Mouse (Mus musculus) CH12.LX (cell line): ENCODE measurements around the gene Grin1. TPM values are rescaled to one million over a fixed set of nuclear protein-coding genes. Genes with fewer than 3 reads are reported as not detected.
A peak's percentile ranks its signal among the peaks of the same experiment; 100 is the strongest.

Source experiments
- DNase-seq: peaks from one replicate; pipeline ENCODE4 v3.0.0-alpha.2; 2013; ENCODE audit errors: extremely low read depth
- H3K27ac ChIP-seq: 2 replicates; pipeline ENCODE4 v1.5.1; 2012; ENCODE audit warnings: low read depth, mild to moderate bottlenecking, control low read depth, moderate library complexity; ENCODE audit not compliant: insufficient read depth
- H3K27me3 ChIP-seq: replicated peaks from 2 replicates; pipeline ENCODE3; 2012; ENCODE audit warnings: inconsistent platforms
- H3K36me3 ChIP-seq, 2 experiments: replicated peaks in 1 of 2; 2 replicates each; pipeline versions ENCODE3 to v1.6.1; 2012; ENCODE audit warnings: inconsistent platforms in 1 of 2, low read length in 1 of 2, mild to moderate bottlenecking in 1 of 2, mixed read lengths in 1 of 2, moderate library complexity in 1 of 2; ENCODE audit not compliant: control insufficient read depth in 1 of 2, insufficient read depth in 1 of 2
- H3K4me1 ChIP-seq, 2 experiments: 2 replicates each; pipeline ENCODE4 v1.6.1; 2012; ENCODE audit warnings: inconsistent platforms in 1 of 2, moderate library complexity in 1 of 2; ENCODE audit not compliant: insufficient read depth in 2 of 2, control insufficient read depth in 1 of 2
- H3K4me2 ChIP-seq: 2 replicates; pipeline ENCODE4 v1.6.1; 2012; ENCODE audit warnings: low read depth, mild to moderate bottlenecking, control low read depth; ENCODE audit not compliant: poor library complexity, insufficient read depth, severe bottlenecking
- H3K4me3 ChIP-seq, 3 experiments: fragments of 150-350 bp in 1 of 3; sonication (generic) in 1 of 3; replicated peaks in 1 of 3; 2 replicates each; pipeline versions ENCODE3 to v1.5.1; 2011 to 2012; ENCODE audit warnings: low read depth in 2 of 3, low read length in 2 of 3, mild to moderate bottlenecking in 2 of 3, moderate library complexity in 2 of 3, control low read depth in 1 of 3, improper control_type of control experiment in 1 of 3, inconsistent platforms in 1 of 3, mixed read lengths in 1 of 3; ENCODE audit not compliant: poor library complexity in 1 of 3
- H3K79me2 ChIP-seq: replicated peaks from 2 replicates; pipeline ENCODE4 v1.6.1; 2012; ENCODE audit warnings: mild to moderate bottlenecking, moderate library complexity; ENCODE audit not compliant: control insufficient read depth, poor library complexity, insufficient read depth, severe bottlenecking; ENCODE audit errors: extremely low read depth
- H3K9ac ChIP-seq: 2 replicates; pipeline ENCODE4 v1.6.1; 2012; ENCODE audit warnings: low read depth, mild to moderate bottlenecking, control low read depth, moderate library complexity; ENCODE audit not compliant: insufficient read depth
- H3K9me3 ChIP-seq: replicated peaks from 2 replicates; pipeline ENCODE3; 2012; ENCODE audit warnings: low read length, inconsistent platforms, mixed read lengths
- BHLHE40 ChIP-seq: IDR thresholded peaks from 2 replicates; pipeline ENCODE4 v1.6.1; 2011; ENCODE audit warnings: mild to moderate bottlenecking, low read depth, low read length, improper control_type of control experiment
- CHD1 ChIP-seq: IDR thresholded peaks from 2 replicates; pipeline ENCODE4 v1.6.1; 2012; ENCODE audit warnings: low read depth, low read length, improper control_type of control experiment, inconsistent platforms
- CTCF ChIP-seq, 2 experiments: IDR thresholded peaks in 1 of 2; conservative IDR thresholded peaks in 1 of 2; 2 replicates each; pipeline ENCODE4 v1.5.1; 2011 to 2012; ENCODE audit warnings: low read depth in 2 of 2, low read length in 2 of 2, improper control_type of control experiment in 1 of 2, inconsistent platforms in 1 of 2, mild to moderate bottlenecking in 1 of 2, moderate library complexity in 1 of 2
- E2F4 ChIP-seq: IDR thresholded peaks from 2 replicates; pipeline ENCODE4 v1.6.1; 2011; ENCODE audit warnings: low read depth, low read length, improper control_type of control experiment; ENCODE audit not compliant: insufficient replicate concordance
- ELF1 ChIP-seq: IDR thresholded peaks from 2 replicates; pipeline ENCODE4 v1.6.1; 2014; ENCODE audit warnings: low read depth, mild to moderate bottlenecking, inconsistent platforms, low read length, improper control_type of control experiment
- GABPA ChIP-seq: IDR thresholded peaks from 2 replicates; pipeline ENCODE4 v1.6.1; 2012; ENCODE audit warnings: low read depth, low read length, improper control_type of control experiment, inconsistent platforms; ENCODE audit not compliant: insufficient replicate concordance
- HCFC1 ChIP-seq: IDR thresholded peaks from 2 replicates; pipeline ENCODE4 v1.6.1; 2012; ENCODE audit warnings: low read depth, mild to moderate bottlenecking, inconsistent platforms, low read length, improper control_type of control experiment
- JUN ChIP-seq: IDR thresholded peaks from 2 replicates; pipeline ENCODE4 v1.6.1; 2011; ENCODE audit warnings: low read depth, mild to moderate bottlenecking, low read length, improper control_type of control experiment, moderate library complexity; ENCODE audit not compliant: insufficient read depth
- MAFK ChIP-seq: IDR thresholded peaks from 2 replicates; pipeline ENCODE4 v1.6.1; 2011; ENCODE audit warnings: low read length, improper control_type of control experiment; ENCODE audit not compliant: insufficient replicate concordance
- MAX ChIP-seq: IDR thresholded peaks from 2 replicates; pipeline ENCODE4 v1.6.1; 2011; ENCODE audit warnings: low read length, improper control_type of control experiment
- MAZ ChIP-seq: IDR thresholded peaks from 2 replicates; pipeline ENCODE4 v1.6.1; 2012; ENCODE audit warnings: low read depth, mild to moderate bottlenecking, inconsistent platforms, low read length, improper control_type of control experiment, moderate library complexity
- MEF2A ChIP-seq: IDR thresholded peaks from 2 replicates; pipeline ENCODE4 v1.6.1; 2014; ENCODE audit warnings: low read depth, mild to moderate bottlenecking, inconsistent platforms, low read length, improper control_type of control experiment, borderline replicate concordance
- MYC ChIP-seq: IDR thresholded peaks from 2 replicates; pipeline ENCODE4 v1.6.1; 2011; ENCODE audit warnings: low read depth, mild to moderate bottlenecking, improper control_type of control experiment, low read length
- NELFE ChIP-seq: IDR thresholded peaks from 2 replicates; pipeline ENCODE4 v1.6.1; 2011; ENCODE audit warnings: low read depth, low read length, improper control_type of control experiment
- POLR2A ChIP-seq: IDR thresholded peaks from 2 replicates; pipeline ENCODE4 v1.6.1; 2011; ENCODE audit warnings: low read depth, mild to moderate bottlenecking, improper control_type of control experiment, low read length
- POLR2AphosphoS2 ChIP-seq: IDR thresholded peaks from 2 replicates; pipeline ENCODE4 v1.6.1; 2011; ENCODE audit warnings: low read depth, low read length, improper control_type of control experiment
- RAD21 ChIP-seq: IDR thresholded peaks from 2 replicates; pipeline ENCODE4 v1.6.1; 2011; ENCODE audit warnings: low read depth, mild to moderate bottlenecking, low read length, improper control_type of control experiment, moderate library complexity
- RCOR1 ChIP-seq: conservative IDR thresholded peaks from 2 replicates; pipeline ENCODE4 v1.6.1; 2012; ENCODE audit warnings: low read depth, mild to moderate bottlenecking, inconsistent platforms, low read length, improper control_type of control experiment
- SMC3 ChIP-seq: IDR thresholded peaks from 2 replicates; pipeline ENCODE4 v1.6.1; 2011; ENCODE audit warnings: low read depth, low read length, improper control_type of control experiment
- UBTF ChIP-seq: IDR thresholded peaks from 2 replicates; pipeline ENCODE4 v1.6.1; 2012; ENCODE audit warnings: low read depth, mild to moderate bottlenecking, inconsistent platforms, low read length, improper control_type of control experiment, moderate library complexity
- USF1 ChIP-seq: IDR thresholded peaks from 2 replicates; pipeline ENCODE4 v1.6.1; 2014; ENCODE audit warnings: low read depth, mild to moderate bottlenecking, inconsistent platforms, low read length, improper control_type of control experiment
- USF2 ChIP-seq: conservative IDR thresholded peaks from 2 replicates; pipeline ENCODE4 v1.6.1; 2011; ENCODE audit warnings: low read depth, low read length, improper control_type of control experiment
- ZC3H11A ChIP-seq: IDR thresholded peaks from 2 replicates; pipeline ENCODE4 v1.6.1; 2012; ENCODE audit warnings: low read depth, mild to moderate bottlenecking, inconsistent platforms, low read length, improper control_type of control experiment
- dilution Hi-C: fragments of 300-500 bp; cut with MboI; formaldehyde crosslinking; loops from 2 replicates; pipeline ENCODE4 v1.14.3; 2020; ENCODE audit warnings: low sequenced_read_pairs; ENCODE audit not compliant: extremely low pct_unique_long_range_greater_than_20kb, extremely low pct_ligation_motif_present
- in situ Hi-C: fragments of 300-500 bp; cut with MboI; formaldehyde crosslinking; loops from 3 replicates; pipeline ENCODE4 v1.14.3; 2019; ENCODE audit warnings: low sequenced_read_pairs, low pct_ligation_motif_present, low pct_unique_long_range_greater_than_20kb, mixed read lengths
- polyA plus RNA-seq: library from polyadenylated mRNA; unstranded; fragments of >175 nt; gene quantifications from 2 replicates; pipeline ENCODE4 v1.2.1, GENCODE M21; 2012; ENCODE audit warnings: low read depth; ENCODE audit not compliant: insufficient read length
- total RNA-seq, 2 experiments: library from RNA; depleted of rRNA; stranded (reverse); fragments of 300-350 nt in 1 of 2; fragments of >200 nt in 1 of 2; gene quantifications; 2 replicates each; pipeline ENCODE4 v1.2.3; 2012 to 2014

Grin1 gene
- total and polyA plus RNA-seq, 3 experiments = 0.06 to 0.36 (median 0.17) TPM

DNA sequence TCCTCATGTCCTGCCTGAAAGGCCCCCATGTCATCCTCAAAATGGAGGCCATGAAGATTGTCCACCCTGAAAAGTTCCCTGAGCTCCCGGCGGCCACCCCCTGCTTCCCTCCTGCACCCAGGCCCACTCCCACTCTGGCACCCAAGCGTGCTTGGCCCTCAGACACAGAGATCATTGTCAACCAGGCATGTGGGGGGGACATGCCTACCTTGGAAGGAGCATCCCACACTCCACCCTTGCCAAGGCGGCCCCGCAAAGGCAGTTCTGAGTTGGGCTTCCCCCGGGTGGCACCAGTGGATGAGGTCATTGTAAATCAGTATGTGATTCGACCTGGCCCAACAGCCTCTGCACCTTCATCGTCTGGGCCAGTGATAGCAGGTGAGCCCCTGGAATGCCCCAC, 75.6 kb downstream of the Grin1 start:
- H3K36me3 ChIP-seq = peaks cover 35 to 50% of the 10 kb centered on the region in 2 experiments
- H3K27me3 ChIP-seq = peaks cover 26% of the 10 kb centered on the region
- no peak overlapping the region for H3K4me2 ChIP-seq
- H3K4me3 ChIP-seq = no peak overlapping the region
- in situ Hi-C loops = no loop called here
- H3K9me3 ChIP-seq = no peaks in the 10 kb centered on the region
- dilution Hi-C loops = no loop called here
- H3K27ac ChIP-seq = no peak overlapping the region
- no peak for TF ChIP-seq ELF1
- TF ChIP-seq BHLHE40 = no peak
- no peak for TF ChIP-seq HCFC1
- no peak for TF ChIP-seq UBTF
- TF ChIP-seq USF2 = no peak
- no peak for TF ChIP-seq MAFK
- no peak for TF ChIP-seq MEF2A
- TF ChIP-seq JUN = no peak
- TF ChIP-seq E2F4 = no peak
- TF ChIP-seq MAX = no peak
- no peak for TF ChIP-seq GABPA
- no peak for TF ChIP-seq RCOR1
- TF ChIP-seq RAD21 = no peak
- no peak for TF ChIP-seq ZC3H11A
- TF ChIP-seq SMC3 = no peak
- no peak overlapping the region for H3K9ac ChIP-seq
- peaks cover 8 to 16% of the 10 kb centered on the region in 2 experiments for H3K4me1 ChIP-seq
- no peak for DNase-seq
- H3K79me2 ChIP-seq = no peaks in the 10 kb centered on the region

DNA sequence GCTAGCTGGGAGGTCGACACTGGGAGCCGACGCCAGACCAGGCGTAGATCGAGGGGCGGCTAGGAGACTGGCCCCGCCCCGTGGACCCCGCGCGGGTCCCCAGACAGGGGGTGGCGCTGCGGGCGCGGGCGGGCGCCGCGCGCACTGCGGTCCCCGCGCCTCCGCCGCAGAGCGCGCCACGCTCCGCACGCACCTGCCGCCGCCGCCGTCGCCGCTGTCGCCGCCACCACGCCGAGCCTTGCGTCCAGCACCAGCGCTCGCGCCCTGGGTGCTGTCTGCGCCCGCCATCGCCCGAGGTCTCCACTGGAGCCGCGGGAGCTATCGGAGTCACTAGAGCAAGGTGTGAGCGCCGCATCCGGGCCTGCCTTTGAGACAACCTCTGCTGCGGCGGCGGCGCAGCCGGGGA, 76.9 kb downstream of the Grin1 start, which contains the start of the genes Rnf208 and Cysrt1:
TSS of gene Rnf208 (plus strand) at position 155 of the 406 bp plus-strand sequence.
TSS of gene Cysrt1 (minus strand) at position 352 of the 406 bp plus-strand sequence.
- in situ Hi-C loops = no loop called here
- H3K4me2 ChIP-seq = peak within 1 kb of the TSS; percentile 89
- no peaks in the 10 kb centered on the region for H3K9me3 ChIP-seq
- no peak within 1 kb of the TSS for H3K27ac ChIP-seq
- H3K4me1 ChIP-seq = peaks cover 8 to 16% of the 10 kb centered on the region in 2 experiments
- no peaks in the 10 kb centered on the region for H3K79me2 ChIP-seq
- H3K36me3 ChIP-seq = peaks cover 22 to 37% of the 10 kb centered on the region in 2 experiments
- H3K9ac ChIP-seq = peak within 1 kb of the TSS; percentile 16; the same call in 1 of the 2 replicates
- TF ChIP-seq NELFE (no peak), POLR2AphosphoS2 (no peak), RCOR1 (no peak), USF1 (no peak), JUN (no peak), HCFC1 (no peak), POLR2A (no peak), MAZ (no peak), SMC3 (no peak), MYC (no peak), CTCF (conservative IDR thresholded peaks at IDR 0.05 in 1 of 2, IDR thresholded peaks at IDR 0.05 in 1 of 2; ENCODE audit: low read depth in 2 of 2, low read length in 2 of 2) (no peak), CHD1 (no peak), GABPA (no peak), E2F4 (no peak)
- H3K4me3 ChIP-seq = peak within 1 kb of the TSS; percentile 29 to 62 (median 49)
- dilution Hi-C loops = no loop called here
- DNase-seq = no peak
- H3K27me3 ChIP-seq = peaks cover 39% of the 10 kb centered on the region
